Mouse (Mus musculus): ENCODE results near the gene Gclm.
A peak's percentile ranks its signal among the peaks of the same experiment; 100 is the strongest.
"Not testable (repeated sequence)": the region's sequence is repeated elsewhere in the genome, so short reads cannot be mapped to it uniquely, and the experiment has no call there.

Gene Gclm

DNA sequence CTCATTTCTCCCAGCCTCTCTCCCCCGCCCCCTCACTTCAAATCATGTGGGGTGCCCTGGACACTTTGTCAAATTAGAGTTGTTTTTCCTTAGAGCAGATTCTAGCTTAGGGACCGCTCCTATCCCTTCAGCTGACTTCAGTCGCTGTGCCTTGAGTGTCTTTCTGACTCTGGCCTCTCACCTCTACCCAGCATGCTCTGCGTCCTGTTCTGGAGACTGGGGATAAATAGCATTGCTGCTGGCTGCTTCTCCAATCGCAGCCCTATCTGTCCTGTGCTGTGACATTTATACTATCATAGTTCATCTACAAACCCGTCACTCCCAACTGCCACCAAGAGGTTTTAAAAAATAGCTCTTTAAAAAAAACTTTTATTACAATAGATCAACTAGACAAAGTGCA is 2.5 kb upstream of the Gclm start:
- no peak for DNase-seq (ENCODE audit: low spot score)

- DNase-seq (ENCODE audit: low spot score): no peak
Measured at GRCm38 (mm10) chr3:122243416-122244167, 1.8 kb upstream of the Gclm start.

- no peak for DNase-seq (ENCODE audit: low spot score)
Measured at GRCm38 (mm10) chr3:122244759-122245158, 598 bp upstream of the Gclm start.

DNA sequence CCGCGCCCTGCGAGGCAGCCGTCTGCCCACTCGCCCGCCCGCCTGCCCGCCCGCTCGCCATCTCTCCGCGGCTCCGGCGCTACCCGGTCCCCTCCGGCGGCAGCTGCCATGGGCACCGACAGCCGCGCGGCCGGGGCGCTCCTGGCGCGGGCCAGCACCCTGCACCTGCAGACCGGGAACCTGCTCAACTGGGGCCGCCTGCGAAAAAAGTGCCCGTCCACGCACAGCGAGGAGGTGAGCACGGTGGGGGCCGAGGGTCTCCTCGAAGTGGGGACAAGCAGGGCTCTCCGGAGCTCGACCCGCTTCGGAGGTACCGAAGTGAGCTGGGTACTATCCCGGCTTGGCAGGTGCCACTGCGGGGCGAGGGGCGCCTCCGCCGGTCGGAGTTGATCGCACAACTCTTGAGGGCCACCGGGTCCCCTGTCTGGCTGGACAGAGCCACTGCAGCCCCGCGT is 548 bp downstream of the Gclm start:
- DNase-seq (ENCODE audit: low spot score): peak; percentile 49

DNA sequence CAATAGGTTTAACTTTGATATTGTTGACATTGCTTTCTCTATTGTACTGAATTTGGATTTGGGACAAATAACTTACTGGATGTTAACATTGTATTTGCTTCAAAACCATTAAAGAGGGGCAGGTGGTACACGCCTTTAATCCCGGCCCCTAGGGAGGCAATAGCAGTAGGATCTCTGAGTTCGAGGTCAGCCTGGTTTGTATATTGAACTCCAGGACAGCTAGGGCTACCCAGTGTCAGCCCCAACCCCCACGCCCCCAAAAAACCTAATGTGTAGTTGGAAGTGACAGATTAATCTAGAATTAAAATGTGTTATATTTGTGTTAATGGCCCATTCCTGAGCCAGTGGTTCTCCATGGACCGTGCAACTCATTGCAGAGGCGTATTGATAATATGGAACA is 1.0 kb downstream of the Gclm start:
- no peak for DNase-seq (ENCODE audit: low spot score)

- no peak for DNase-seq (ENCODE audit: low spot score)
Measured at GRCm38 (mm10) chr3:122246986-122247767, 1.8 kb downstream of the Gclm start.

DNA sequence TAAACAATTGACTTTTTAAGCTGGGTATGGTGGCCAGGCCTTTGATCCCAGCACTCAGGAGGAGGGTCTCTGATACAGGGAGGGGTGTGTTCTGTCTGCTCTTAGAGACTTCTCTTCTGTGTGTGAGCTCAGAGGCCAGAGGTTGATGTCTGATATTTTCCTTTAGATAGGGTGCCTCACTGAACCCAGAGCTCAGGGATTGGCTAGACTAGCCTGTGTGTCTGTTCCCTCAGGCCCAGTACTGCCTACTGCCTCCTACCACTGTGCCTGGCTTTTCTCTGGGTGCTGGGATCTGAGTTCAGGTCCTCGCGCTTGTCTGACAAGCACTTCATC is 2.4 kb downstream of the Gclm start:
- no peak for DNase-seq (ENCODE audit: low spot score)

DNA sequence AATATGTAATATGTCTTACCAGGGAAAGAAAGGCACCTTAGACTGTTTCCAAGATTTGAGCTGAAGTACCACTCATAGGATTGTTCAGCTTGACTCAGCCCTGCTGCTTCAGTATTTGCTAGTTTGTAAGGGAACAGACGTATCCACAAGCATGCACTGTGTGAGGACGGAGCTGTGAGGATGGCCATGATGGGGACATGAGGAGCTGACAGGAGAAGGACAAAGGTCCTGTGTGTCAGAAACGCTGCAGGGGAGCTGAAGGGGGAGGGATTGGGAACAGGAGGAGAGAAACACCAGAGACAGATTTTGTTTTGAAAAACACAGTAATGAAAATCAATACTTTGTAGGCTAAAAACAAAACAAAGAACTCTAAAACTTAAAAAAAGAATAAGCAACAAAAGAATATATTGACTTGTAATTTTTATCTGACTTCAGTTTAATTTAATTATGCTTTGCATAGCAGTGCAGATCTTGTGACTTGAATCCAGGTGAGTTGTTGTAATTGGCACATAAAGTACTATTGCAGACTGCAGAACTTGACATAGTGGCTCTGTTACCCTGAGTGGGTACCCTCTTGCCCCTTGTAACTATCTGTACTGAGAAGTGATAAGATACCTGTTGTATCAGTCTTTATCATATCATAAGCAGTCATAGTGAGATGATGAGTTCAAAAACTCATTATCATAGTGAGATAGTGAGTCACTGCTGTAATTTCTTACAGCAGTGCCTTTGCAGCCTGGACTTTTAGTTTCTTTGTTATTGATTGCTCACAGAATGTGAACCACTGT is 7.3 kb downstream of the Gclm start:
- DNase-seq (ENCODE audit: low spot score): no peak

DNA sequence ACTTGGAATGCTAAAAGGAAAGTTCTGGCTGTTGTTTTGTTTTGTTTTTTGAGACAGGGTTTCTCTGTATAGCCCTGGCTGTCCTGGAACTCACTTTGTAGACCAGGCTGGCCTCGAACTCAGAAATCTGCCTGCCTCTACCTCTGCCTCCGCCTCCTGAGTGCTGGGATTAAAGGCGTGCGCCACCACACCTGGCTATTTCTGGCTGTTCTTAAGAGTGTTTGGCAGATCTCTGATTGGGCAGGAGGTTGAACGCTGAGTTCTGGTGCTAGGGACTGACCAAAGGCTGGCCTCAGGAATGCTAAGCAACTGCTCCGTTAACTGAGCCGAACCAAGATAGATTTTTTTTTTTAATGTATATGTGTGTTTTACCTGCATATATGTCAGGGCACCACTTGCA is 8.7 kb downstream of the Gclm start:
- not testable (repeated sequence) for DNase-seq (ENCODE audit: low spot score)

GRCm38 (mm10) chr3:122269986-122270385 is 24.6 kb downstream of the Gclm start:
- no peak for DNase-seq (ENCODE audit: low spot score)

- DNase-seq (ENCODE audit: low spot score): not testable (repeated sequence)
Measured at GRCm38 (mm10) chr3:122272565-122272964, 27.2 kb downstream of the Gclm start.

GRCm38 (mm10) chr3:122273407-122274240 is 28.3 kb downstream of the Gclm start:
- no peak for DNase-seq (ENCODE audit: low spot score)

DNA sequence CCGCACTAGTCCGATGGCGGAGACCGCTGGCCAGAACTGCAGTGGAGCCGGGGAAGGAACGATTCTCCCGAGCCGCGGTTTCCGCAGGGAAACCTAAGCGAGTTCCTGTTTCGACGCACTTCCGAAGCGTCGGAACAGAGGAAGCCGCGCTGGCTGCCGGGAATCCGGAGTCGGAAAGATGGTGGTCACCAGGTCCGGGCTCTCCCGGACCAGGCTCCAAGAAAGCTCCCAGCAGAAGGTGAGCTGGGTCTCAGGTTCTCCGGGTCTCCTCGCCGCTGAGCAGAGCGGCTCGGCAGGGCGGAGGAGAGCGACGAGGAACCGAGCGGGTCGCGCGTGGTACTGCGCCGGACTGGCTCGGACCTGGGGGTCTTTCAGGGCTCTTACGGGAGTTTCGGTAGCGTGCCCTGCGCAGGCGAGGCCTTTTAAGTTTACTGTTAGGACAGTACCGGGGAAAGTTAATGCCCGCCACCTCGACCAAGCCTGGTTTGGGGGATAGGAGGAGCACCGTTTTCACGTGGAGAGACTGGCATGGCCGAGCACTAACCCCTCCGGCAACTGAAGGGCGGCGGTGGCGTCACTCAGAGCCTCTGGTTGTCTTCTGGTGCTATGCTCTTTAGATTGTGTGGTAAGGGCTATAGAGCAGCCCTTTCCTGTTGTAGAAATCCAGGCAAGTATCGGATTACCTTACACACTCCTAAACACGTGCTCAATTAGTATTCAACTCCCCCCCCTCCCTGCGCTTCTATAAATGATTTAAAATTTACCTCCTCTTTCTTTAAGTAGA is 29.1 kb downstream of the Gclm start, which contains the start of gene Dnttip2:
TSS of gene Dnttip2 (plus strand) at position 148 of the 784 bp plus-strand sequence.
- DNase-seq (ENCODE audit: low spot score): peak; percentile 85

GRCm38 (mm10) chr3:122275111-122275510 is 29.8 kb downstream of the Gclm start:
- DNase-seq (ENCODE audit: low spot score): no peak

DNA sequence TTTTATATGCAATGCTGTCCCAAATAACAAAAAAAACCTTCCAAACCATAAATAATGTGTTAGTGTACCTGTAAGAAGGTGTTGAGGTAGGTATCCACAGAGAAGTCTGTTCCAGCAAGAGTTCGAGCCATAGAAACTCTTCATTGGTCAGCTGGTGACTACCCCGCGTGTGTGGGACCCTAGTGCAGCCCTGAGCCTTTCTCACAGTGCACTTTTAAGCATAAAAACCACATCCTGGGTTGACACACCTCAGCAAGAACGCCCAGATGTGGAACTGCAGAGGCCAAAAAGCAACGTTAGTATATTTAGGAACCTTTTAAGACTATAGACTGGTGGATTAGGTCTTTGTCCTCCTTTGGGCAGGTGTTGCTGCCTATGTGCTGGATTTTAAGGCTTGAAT is 41.8 kb downstream of the Gclm start:
- DNase-seq (ENCODE audit: low spot score): no peak

GRCm38 (mm10) chr3:122288613-122289195 is 43.3 kb downstream of the Gclm start:
- DNase-seq (ENCODE audit: low spot score): no peak

- not testable (repeated sequence) for DNase-seq (ENCODE audit: low spot score)
Measured at GRCm38 (mm10) chr3:122289344-122289743, 44.0 kb downstream of the Gclm start.

- no peak for DNase-seq (ENCODE audit: low spot score)
Measured at GRCm38 (mm10) chr3:122290696-122291095, 45.3 kb downstream of the Gclm start.

DNA sequence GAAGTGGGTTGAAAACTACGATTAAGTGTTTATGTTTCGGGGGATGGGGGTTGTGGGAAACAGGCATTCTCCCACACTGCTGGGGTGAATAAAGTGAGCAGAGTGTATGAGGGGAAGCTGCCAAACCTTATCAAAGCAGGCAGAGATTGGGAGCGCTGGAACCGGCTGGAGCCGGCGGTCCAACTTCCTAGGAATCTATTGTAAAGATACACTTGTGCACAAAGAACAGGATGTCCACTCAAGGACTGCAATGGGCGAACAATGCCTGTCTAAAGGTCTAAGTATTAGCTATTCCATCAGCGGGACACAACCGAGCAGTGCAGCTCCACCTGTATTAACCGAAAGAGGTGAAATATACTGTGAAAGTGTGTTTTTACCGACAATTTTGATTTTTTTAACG is 46.5 kb downstream of the Gclm start:
- peak; percentile 22 for DNase-seq (ENCODE audit: low spot score)
